Mouse (Mus musculus) bone marrow, adult 2 months (tissue): Measurements from ENCODE around the gene Ccr7. TPM values are rescaled to one million over a fixed set of nuclear protein-coding genes. Genes with fewer than 3 reads are reported as not detected.
A peak's percentile ranks its signal among the peaks of the same experiment; 100 is the strongest.

Experiments used
- H3K27ac ChIP-seq: fragments of 200-500 bp; 2 replicates; pipeline ENCODE4 v1.5.1; 2012; ENCODE audit warnings: low read depth, mild to moderate bottlenecking, control low read depth, inconsistent platforms, low read length; ENCODE audit not compliant: control insufficient read depth, poor library complexity, insufficient read depth
- H3K4me1 ChIP-seq: fragments of 200-500 bp; 2 replicates; pipeline ENCODE4 v1.6.1; 2011; ENCODE audit warnings: low read length; ENCODE audit not compliant: control insufficient read depth, insufficient read depth
- H3K4me3 ChIP-seq: fragments of 200-500 bp; replicated peaks from 2 replicates; pipeline ENCODE3; 2011; ENCODE audit warnings: mild to moderate bottlenecking, low read depth, low read length, control low read depth; ENCODE audit not compliant: control insufficient read depth
- CTCF ChIP-seq: fragments of 200-500 bp; IDR thresholded peaks from 2 replicates; pipeline ENCODE4 v1.5.1; 2011; ENCODE audit warnings: low read length, control low read depth; ENCODE audit not compliant: control insufficient read depth, insufficient read depth
- POLR2A ChIP-seq: fragments of 200-500 bp; IDR thresholded peaks from 2 replicates; pipeline ENCODE4 v1.6.1; 2011; ENCODE audit warnings: low read depth, mild to moderate bottlenecking, control low read depth, low read length, borderline replicate concordance; ENCODE audit not compliant: control insufficient read depth
- WGBS: fragments of 180-500 bp; shearing (Covaris S2); methylation state at CpG from one replicate; pipeline ENCODE4 v1.1.7; 2018; 5-methylcytosine and 5-hydroxymethylcytosine counted together
- polyA plus RNA-seq: library from polyadenylated mRNA; stranded (reverse); fragments of >200 nt; gene quantifications from 2 replicates; pipeline ENCODE4 v1.2.4, GENCODE M21; 2011; ENCODE audit warnings: low replicate concordance; ENCODE audit not compliant: missing spikeins, insufficient read depth, insufficient read length

The Ccr7 gene
- polyA plus RNA-seq = 1.5 and 9.7 TPM in 2 replicates

- peak within 1 kb of the TSS; percentile 63 for H3K4me3 ChIP-seq
- H3K27ac ChIP-seq = peak within 1 kb of the TSS; percentile 89
- peak; percentile 35; the same call in 1 of the 2 replicates for TF ChIP-seq POLR2A
- no peak for TF ChIP-seq CTCF
- WGBS = 16% methylated on average over 12 of the region's 12 CpGs
- no peaks in the 10 kb centered on the region; the same call in 1 of the 2 replicates for H3K4me1 ChIP-seq
Observed at GRCm38 (mm10) chr11:99154987-99155641, at the start of gene Ccr7. TSS of gene Ccr7 (minus strand) at chr11:99155077.

DNA sequence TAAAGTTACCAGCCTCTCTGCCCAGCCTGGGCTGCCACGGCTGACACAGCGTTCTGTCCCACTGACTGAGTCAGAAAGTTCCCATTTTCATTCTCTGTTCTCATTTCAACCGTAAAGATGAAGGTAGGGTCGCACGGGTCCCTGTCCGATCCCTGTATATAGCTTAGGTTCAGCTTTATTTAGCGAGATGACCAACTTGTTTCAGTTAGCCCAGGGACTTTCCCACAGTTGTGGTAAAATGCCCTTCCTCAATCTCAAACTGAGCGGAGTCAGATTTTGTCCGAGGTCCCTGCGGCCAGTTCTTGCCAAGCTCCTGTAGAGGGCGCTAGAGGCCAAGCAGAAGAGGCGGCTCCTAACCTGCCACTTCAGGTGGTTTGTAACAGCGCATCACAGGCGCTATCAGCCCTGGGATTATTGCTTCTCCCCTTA, 34.3 kb upstream of the Ccr7 start:
- Histone ChIP-seq H3K4me3 (no peak overlapping the region), H3K4me1 (no peaks in the 10 kb centered on the region; the same call in 1 of the 2 replicates), H3K27ac (no peak overlapping the region)
- TF ChIP-seq CTCF (peak; percentile 85), POLR2A (no peak)
- WGBS = 1% methylated on average over 14 of the region's 14 CpGs

DNA sequence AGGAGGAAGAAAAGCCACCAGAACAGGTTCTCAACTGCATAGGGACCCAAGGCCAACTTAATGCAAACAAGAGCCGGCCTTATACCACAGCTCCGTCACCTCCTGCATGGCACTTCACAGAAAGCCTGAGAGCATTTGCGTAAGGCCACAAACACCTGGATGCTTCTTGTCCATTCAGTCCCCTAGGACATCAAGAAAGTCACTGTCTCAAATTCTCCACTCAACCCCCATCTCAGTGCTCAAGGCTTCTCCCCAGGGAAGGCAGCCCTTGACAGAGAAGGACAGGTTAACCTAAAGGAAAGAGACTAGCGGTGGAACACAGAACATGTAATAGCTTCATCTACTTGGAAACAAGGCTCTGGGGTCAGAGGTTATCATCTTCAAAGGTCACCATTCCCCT, 32.5 kb upstream of the Ccr7 start:
- no peaks in the 10 kb centered on the region; the same call in 1 of the 2 replicates for H3K4me1 ChIP-seq
- peak overlapping the region; percentile 35; the same call in 1 of the 2 replicates for H3K27ac ChIP-seq
- H3K4me3 ChIP-seq = no peak overlapping the region
- TF ChIP-seq POLR2A (no peak), CTCF (no peak)
- WGBS = 91% methylated on average over 4 of the region's 4 CpGs

DNA sequence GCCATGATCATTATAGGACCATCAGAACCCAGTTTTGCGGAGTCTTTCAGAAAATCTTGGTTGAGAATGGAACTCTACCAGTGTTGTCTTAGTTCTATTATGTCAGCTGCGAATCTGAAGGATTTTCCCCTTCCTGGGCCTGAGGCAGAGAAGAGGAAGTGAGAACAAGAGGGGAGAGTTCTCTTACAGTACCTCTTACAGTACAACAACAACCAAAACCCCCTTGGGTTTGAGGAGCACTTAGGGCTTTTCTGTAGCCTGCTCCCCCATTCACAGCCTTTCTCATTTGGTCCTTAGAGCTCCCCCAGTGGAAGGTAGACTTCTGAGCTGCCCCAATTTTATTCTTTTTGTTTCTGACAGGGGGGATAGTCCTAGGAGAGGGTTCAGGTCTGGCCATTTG, 32.0 kb upstream of the Ccr7 start:
- H3K4me3 ChIP-seq = no peak overlapping the region
- 42% methylated on average over 2 of the region's 2 CpGs for WGBS
- no peaks in the 10 kb centered on the region; the same call in 1 of the 2 replicates for H3K4me1 ChIP-seq
- peak overlapping the region; percentile 35; the same call in 1 of the 2 replicates for H3K27ac ChIP-seq
- TF ChIP-seq POLR2A (no peak), CTCF (no peak)

DNA sequence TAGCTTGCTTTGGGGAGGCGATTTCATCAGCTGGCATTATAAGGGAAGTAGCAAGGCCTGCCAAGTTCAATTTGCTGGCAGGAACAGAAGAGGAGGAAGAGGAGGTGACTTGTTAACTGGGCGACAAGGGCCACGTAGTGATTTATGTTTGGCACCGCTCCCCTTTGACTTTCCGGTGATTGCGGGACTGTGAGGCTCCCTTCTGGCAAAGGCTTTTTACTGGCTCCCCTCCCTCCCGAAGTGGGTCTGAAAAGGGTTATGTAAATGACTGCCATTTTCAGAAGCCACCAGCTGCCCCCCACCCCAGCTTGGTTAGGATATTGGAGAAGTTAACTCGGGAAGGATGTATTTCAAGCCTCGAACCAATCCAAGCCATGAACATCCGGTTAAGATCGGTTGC, 27.7 kb upstream of the Ccr7 start:
- WGBS = 3% methylated on average over 11 of the region's 11 CpGs
- no peak overlapping the region for H3K4me3 ChIP-seq
- no peak overlapping the region for H3K27ac ChIP-seq
- TF ChIP-seq CTCF = no peak
- no peak for TF ChIP-seq POLR2A
- H3K4me1 ChIP-seq = no peaks in the 10 kb centered on the region; the same call in 1 of the 2 replicates

DNA sequence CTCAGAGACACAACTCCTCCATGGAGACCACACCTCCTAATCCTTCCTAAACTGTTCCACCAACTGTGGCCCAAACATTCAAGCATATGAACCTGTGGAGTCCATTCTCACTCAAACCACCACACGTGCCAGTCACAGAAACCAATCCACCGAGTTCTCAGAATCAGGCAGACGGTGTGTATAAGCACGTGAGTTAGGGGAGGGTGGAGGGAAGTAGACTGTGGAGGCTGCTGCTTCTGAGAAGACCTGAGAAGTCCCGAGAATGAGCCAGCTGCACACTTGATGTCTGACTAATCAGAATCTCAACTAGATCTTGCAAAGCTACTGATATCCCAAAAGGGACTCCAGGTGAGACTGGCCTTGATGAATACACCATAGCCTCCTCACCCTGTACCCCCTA, 25.2 kb upstream of the Ccr7 start:
- Histone ChIP-seq H3K27ac (no peak overlapping the region), H3K4me3 (no peak overlapping the region), H3K4me1 (no peaks in the 10 kb centered on the region; the same call in 1 of the 2 replicates)
- 69% methylated on average over 5 of the region's 5 CpGs for WGBS
- TF ChIP-seq POLR2A = no peak
- no peak for TF ChIP-seq CTCF

GRCm38 (mm10) chr11:99177925-99178198, 23.0 kb upstream of the Ccr7 start:
- WGBS = 89% methylated on average over 1 of the region's 3 CpGs
- no peak for TF ChIP-seq CTCF
- TF ChIP-seq POLR2A = no peak
- no peaks in the 10 kb centered on the region; the same call in 1 of the 2 replicates for H3K4me1 ChIP-seq
- H3K27ac ChIP-seq = no peak overlapping the region
- no peak overlapping the region for H3K4me3 ChIP-seq

DNA sequence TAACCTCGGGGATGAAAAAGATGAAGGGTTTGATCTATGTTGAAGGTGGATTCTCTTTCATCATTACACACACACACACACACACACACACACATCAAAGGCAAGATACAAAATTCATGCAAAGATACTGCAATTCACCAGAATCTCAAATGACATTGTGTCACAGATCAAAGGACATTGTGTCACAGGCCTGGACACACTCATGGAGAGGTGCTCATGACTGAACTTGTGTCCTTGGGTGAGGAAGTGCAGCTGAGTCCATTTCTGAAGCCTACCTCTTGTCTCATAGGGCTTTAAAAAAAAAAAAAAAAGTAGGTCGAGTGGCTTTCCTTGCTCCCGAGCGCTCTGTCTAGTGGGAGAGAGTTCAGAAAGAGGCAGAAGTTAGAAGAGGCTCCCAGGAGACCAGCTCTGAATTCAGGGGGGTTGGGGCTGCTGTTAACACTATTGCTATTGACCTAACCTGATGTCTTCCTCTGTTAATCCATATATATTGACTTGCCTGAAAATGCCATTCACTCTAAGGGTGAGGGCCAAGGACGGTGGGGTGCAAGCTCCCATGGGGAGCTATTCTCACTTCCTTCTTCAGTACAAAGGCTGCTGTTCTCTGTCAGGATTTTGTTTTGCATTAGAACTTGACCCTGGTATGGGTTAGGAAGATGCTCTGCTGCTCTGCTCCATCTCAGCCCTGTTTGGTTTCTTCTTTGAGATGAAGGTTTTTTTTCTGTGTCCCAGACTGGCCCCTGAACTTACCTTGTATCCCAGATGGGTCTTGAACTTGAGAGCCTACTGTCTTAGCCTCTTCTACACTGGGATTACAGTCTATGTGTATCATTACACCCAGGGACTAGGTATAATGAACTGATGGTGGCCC, 22.4 kb upstream of the Ccr7 start:
- H3K4me3 ChIP-seq = no peak overlapping the region
- TF ChIP-seq CTCF = no peak
- TF ChIP-seq POLR2A = no peak
- H3K27ac ChIP-seq = no peak overlapping the region
- WGBS = 50% methylated on average over 5 of the region's 5 CpGs
- H3K4me1 ChIP-seq = no peaks in the 10 kb centered on the region; the same call in 1 of the 2 replicates
